Mouse (Mus musculus) heart, adult 10 weeks (tissue): Measurements from ENCODE around the gene Gipc3. TPM values are rescaled to one million over a fixed set of nuclear protein-coding genes. Genes with fewer than 3 reads are reported as not detected.

ENCODE experiments used
- polyA plus RNA-seq: library from polyadenylated mRNA; stranded (reverse); fragments of 350-450 nt; fragmentation: Illumina TruSeq; extraction: RNeasy Lipid Tissue Mini Kit (QIAGEN cat#74804); gene quantifications from one replicate; pipeline ENCODE4 v1.2.3, GENCODE M21; 2014; ENCODE audit warnings: low read depth, low replicate concordance

Gene Gipc3
- polyA plus RNA-seq, 1 experiment from 2014 or later: 3.9 TPM

Other genes starting within 250 kb of the Gipc3 start
- 0.26 TPM for gene Creb3l3, start 244.4 kb downstream of the Gipc3 start, polyA plus RNA-seq
- gene Map2k2, start 237.4 kb downstream of the Gipc3 start, polyA plus RNA-seq: 88.4 TPM
- 17.1 TPM for gene Zbtb7a, start 208.0 kb downstream of the Gipc3 start, polyA plus RNA-seq
- 17.0 TPM for gene Pias4, start 175.3 kb downstream of the Gipc3 start, polyA plus RNA-seq
- 1,037 TPM for gene Eef2, start 166.6 kb downstream of the Gipc3 start, polyA plus RNA-seq
- 33.0 TPM for gene Dapk3, start 160.3 kb downstream of the Gipc3 start, polyA plus RNA-seq
- gene 4930442H23Rik, start 159.4 kb downstream of the Gipc3 start, polyA plus RNA-seq: not detected
- 4.1 TPM for gene Nmrk2, start 141.2 kb downstream of the Gipc3 start, polyA plus RNA-seq
- not detected for gene Atcay, start 112.4 kb downstream of the Gipc3 start, polyA plus RNA-seq
- 3.0 TPM for gene Zfr2, start 110.1 kb downstream of the Gipc3 start, polyA plus RNA-seq
- 0.47 TPM for gene Matk, start 90.3 kb downstream of the Gipc3 start, polyA plus RNA-seq
- gene Mrpl54, start 76.3 kb downstream of the Gipc3 start, polyA plus RNA-seq: 123 TPM
- gene Apba3, start 76.3 kb downstream of the Gipc3 start, polyA plus RNA-seq: 90.2 TPM
- gene Tjp3, start 51.7 kb downstream of the Gipc3 start, polyA plus RNA-seq: not detected
- gene Pip5k1c, start 50.3 kb downstream of the Gipc3 start, polyA plus RNA-seq: 26.5 TPM
- gene Cactin, start 22.2 kb downstream of the Gipc3 start, polyA plus RNA-seq: 15.5 TPM
- 2.3 TPM for gene Tbxa2r, start 14.5 kb downstream of the Gipc3 start, polyA plus RNA-seq
- gene Hmg20b, start 7.2 kb upstream of the Gipc3 start, polyA plus RNA-seq: 47.1 TPM
- 6.7 TPM for gene Mfsd12, start 14.2 kb upstream of the Gipc3 start, polyA plus RNA-seq
- gene 4930404N11Rik, start 22.6 kb upstream of the Gipc3 start, polyA plus RNA-seq: not detected
- 21.5 TPM for gene Fzr1, start 35.2 kb upstream of the Gipc3 start, polyA plus RNA-seq
- gene Dohh, start 41.2 kb upstream of the Gipc3 start, polyA plus RNA-seq: 54.8 TPM
- 2.0 TPM for gene Gm48551, start 41.2 kb upstream of the Gipc3 start, polyA plus RNA-seq
- not detected for gene Gm48552, start 45.7 kb upstream of the Gipc3 start, polyA plus RNA-seq
- 6.5 TPM for gene Smim24, start 49.8 kb upstream of the Gipc3 start, polyA plus RNA-seq
- gene Nfic, start 112.4 kb upstream of the Gipc3 start, polyA plus RNA-seq: 69.1 TPM
- gene Celf5, start 139.4 kb upstream of the Gipc3 start, polyA plus RNA-seq: 0.50 TPM
- 59.9 TPM for gene Ncln, start 153.1 kb upstream of the Gipc3 start, polyA plus RNA-seq
- 0.65 TPM for gene S1pr4, start 156.9 kb upstream of the Gipc3 start, polyA plus RNA-seq
- 2.3 TPM for gene Gna15, start 181.0 kb upstream of the Gipc3 start, polyA plus RNA-seq
- gene Gna11, start 201.9 kb upstream of the Gipc3 start, polyA plus RNA-seq: 52.1 TPM
- 1,032 TPM for gene Aes, start 216.2 kb upstream of the Gipc3 start, polyA plus RNA-seq
- 16.3 TPM for gene Tle2, start 231.3 kb upstream of the Gipc3 start, polyA plus RNA-seq